Mouse (Mus musculus) heart, adult 18-20 months (tissue): Measurements from ENCODE around the gene Olfr1469. TPM values are rescaled to one million over a fixed set of nuclear protein-coding genes. Genes with fewer than 3 reads are reported as not detected.
"Not testable (repeated sequence)": the region's sequence is repeated elsewhere in the genome, so short reads cannot be mapped to it uniquely, and the experiment has no call there.

Experiments used
- DNase-seq, 2 experiments: peaks; one replicate each; pipeline ENCODE4 v3.0.0; 2021 to 2022; ENCODE audit warnings: mixed read lengths in 1 of 2
- long read RNA-seq, 2 experiments: library from polyadenylated mRNA; stranded (forward); transcript quantifications; one replicate each; pipeline ENCODE4 v2.0.0; 2021
- total RNA-seq, 2 experiments: library from RNA; stranded (reverse); gene quantifications; 2 replicates each; pipeline ENCODE4 v1.2.3; 2021

Olfr1469 gene
- not detected for total RNA-seq
- long read RNA-seq, experiment 1: 0 reads
- long read RNA-seq, experiment 2: 0 reads

DNA sequence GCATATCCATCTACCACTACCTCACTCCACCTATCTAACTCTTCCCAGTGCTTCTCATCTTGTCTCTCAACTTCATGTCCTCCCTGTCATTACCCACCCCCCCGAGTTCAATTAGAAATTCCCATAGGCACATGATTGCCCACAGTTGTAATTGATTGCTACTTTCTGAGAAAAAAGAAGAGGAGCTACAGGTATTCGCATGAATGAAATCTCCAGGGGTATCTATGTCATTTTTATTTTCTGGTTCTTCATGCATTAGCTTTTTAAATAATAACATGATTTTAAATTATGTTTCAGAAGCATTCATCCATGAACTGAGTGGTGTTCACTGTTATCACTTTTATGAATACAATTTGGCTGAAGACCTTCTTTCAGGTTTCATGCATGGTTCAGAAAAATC, at the start of gene Olfr1469:
TSS of gene Olfr1469 (plus strand) at position 301 of the 400 bp plus-strand sequence.
- DNase-seq: no peak

DNA sequence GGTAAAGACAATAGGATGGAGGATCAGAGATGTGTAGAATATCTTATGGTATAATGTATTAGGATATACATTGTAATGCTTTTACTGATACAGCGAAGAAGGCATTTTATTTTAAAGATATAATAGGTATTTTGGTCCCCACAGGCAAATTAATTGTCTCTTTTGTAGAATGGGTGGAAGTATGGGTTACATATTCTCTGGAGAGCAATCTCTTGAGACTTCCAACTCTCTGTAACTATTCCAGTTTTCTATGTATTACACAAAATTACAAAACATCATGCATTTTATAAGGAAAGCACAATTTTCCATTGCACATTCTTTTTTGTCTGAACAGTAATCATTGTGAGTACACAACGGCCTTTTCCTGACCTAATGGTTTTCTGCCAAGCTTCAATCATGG, 45.7 kb upstream of the Olfr1469 start, which contains the start of gene Olfr1467:
TSS of gene Olfr1467 (plus strand) at position 301 of the 400 bp plus-strand sequence.
- no peak for DNase-seq

DNA sequence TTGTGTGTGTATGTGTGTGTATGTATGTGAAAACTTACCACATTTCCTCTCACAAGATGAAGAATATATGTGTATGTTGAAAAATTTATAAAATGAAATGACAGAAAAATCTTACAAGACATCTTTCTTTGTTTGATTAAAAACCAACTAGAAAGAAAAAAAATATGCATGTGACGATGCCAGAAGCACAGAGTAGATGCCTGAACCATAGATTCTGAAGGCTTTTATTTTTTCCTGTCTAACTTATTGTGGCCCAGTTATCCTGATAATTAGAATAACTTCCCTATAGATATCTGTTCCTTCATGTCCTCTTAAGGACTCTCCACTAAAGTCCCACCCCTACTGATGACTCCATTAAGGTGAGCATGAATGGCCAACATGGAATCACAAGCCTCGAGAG, 35.5 kb downstream of the Olfr1469 start, which contains the start of gene Olfr1471:
TSS of gene Olfr1471 (plus strand) at position 301 of the 400 bp plus-strand sequence.
- not testable (repeated sequence) for DNase-seq

DNA sequence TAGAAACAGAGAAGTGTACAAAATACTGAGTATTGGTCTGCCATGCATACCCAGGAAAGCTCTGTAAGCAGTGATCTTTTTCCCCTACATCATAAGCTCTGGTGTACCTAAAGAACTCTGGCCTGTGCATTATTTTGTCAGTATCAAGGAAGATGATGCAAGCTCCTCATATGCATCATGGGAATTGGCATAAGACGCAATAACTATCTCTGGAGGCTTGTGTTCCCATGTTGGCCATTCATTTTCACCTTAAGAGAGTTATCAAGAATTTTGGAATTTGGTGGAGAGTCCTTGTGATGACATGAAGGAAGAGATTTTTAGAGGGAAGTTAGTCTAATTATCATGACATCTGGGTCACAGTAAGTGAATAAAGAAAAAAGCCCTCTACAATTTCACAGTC, 48.3 kb downstream of the Olfr1469 start, which contains the start of gene Olfr1472:
TSS of gene Olfr1472 (minus strand) at position 101 of the 400 bp plus-strand sequence.
- no peak for DNase-seq

Other genes with a start within 250 kb of the Olfr1469 start
- gene Olfr1461, start 244.8 kb upstream of the Olfr1469 start, total RNA-seq: not detected
- not detected for gene Olfr1462, start 222.1 kb upstream of the Olfr1469 start, total RNA-seq
- gene Olfr1463, start 176.5 kb upstream of the Olfr1469 start, total RNA-seq: not detected
- not detected for gene Olfr1465, start 92.3 kb upstream of the Olfr1469 start, total RNA-seq
- not detected for gene Olfr1466, start 69.0 kb upstream of the Olfr1469 start, total RNA-seq
- not detected for gene Olfr1467, start 45.6 kb upstream of the Olfr1469 start, total RNA-seq
- not detected for gene Olfr1471, start 35.6 kb downstream of the Olfr1469 start, total RNA-seq
- not detected for gene Olfr1472, start 48.2 kb downstream of the Olfr1469 start, total RNA-seq
- not detected for gene Olfr1474, start 61.7 kb downstream of the Olfr1469 start, total RNA-seq
- gene Olfr1475, start 72.3 kb downstream of the Olfr1469 start, total RNA-seq: not detected
- not detected for gene Olfr1477, start 92.7 kb downstream of the Olfr1469 start, total RNA-seq
- gene Olfr1480, start 120.1 kb downstream of the Olfr1469 start, total RNA-seq: not detected
- not detected for gene Olfr1484, start 175.7 kb downstream of the Olfr1469 start, total RNA-seq
- not detected for gene Olfr1487, start 209.5 kb downstream of the Olfr1469 start, total RNA-seq
- not detected for gene Olfr1489, start 223.8 kb downstream of the Olfr1469 start, total RNA-seq
- gene Olfr1490, start 243.2 kb downstream of the Olfr1469 start, total RNA-seq: not detected